Comparison of ENCODE assay signal across 8 mouse cellular contexts in the genomic region with DNA sequence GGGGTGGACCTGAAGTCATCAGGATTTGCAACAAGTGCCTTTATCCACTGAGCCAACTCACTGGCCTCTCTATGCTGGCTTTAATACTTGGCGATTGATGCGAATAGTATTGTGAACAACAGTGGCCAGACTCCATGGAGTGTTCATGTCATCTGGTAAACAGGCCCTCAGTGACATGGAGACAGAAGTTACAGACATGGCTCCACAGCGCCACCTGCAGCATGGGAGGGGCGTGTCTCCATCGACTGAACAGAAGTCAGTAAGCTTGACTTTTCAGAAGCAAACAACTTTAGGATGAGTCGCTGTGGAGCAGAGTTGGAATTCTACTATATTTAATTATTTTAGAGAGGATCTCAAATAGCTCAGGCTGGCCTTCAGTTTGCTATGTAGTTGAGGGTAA.
A peak's percentile ranks its signal among the peaks of the same experiment; 100 is the strongest.
DNase-seq lines count a peak whose midpoint lies in the region; ATAC-seq and TF ChIP-seq lines count a peak whose summit lies in the region.

No protein-coding gene starts in this region.

- no peak overlapping the region for H3K9ac ChIP-seq in forebrain, embryonic 11.5 days (ENCODE audit: low read length)
- H3K9ac ChIP-seq in forebrain, embryonic 16.5 days (replicated peaks; ENCODE audit: low read depth, low read length), result no peak overlapping the region
- no peak overlapping the region for H3K9ac ChIP-seq in lung, embryonic 14.5 days

- H3K36me3 ChIP-seq in forebrain, embryonic 11.5 days (ENCODE audit: control insufficient read depth, insufficient read depth, low read length), result no peaks in the 10 kb centered on the region
- H3K36me3 ChIP-seq in forebrain, embryonic 16.5 days (ENCODE audit: control insufficient read depth, insufficient read depth), result no peaks in the 10 kb centered on the region
- no peaks in the 10 kb centered on the region for H3K36me3 ChIP-seq in lung, embryonic 14.5 days (ENCODE audit: insufficient read depth)
- no peaks in the 10 kb centered on the region for H3K36me3 ChIP-seq in limb, embryonic 10.5 days
- H3K36me3 ChIP-seq in testis, adult 2 months (ENCODE audit: control insufficient read depth, insufficient read depth, low read length), result no peaks in the 10 kb centered on the region

- H3K4me3 ChIP-seq in forebrain, embryonic 11.5 days (ENCODE audit: low read depth, low read length), result no peak overlapping the region
- no peak overlapping the region for H3K4me3 ChIP-seq in forebrain, embryonic 16.5 days (replicated peaks; ENCODE audit: low read length)
- no peak overlapping the region for H3K4me3 ChIP-seq in lung, embryonic 14.5 days (ENCODE audit: low read depth, low read length)
- H3K4me3 ChIP-seq in bone marrow, adult 2 months (replicated peaks; ENCODE audit: control insufficient read depth, low read depth, low read length), result no peak overlapping the region
- H3K4me3 ChIP-seq in limb, embryonic 10.5 days, result no peak overlapping the region
- H3K4me3 ChIP-seq in testis, adult 2 months (ENCODE audit: control insufficient read depth, low read depth, low read length), result no peak overlapping the region

- no peak overlapping the region for H3K4me2 ChIP-seq in forebrain, embryonic 11.5 days (ENCODE audit: low read depth, low read length, severe bottlenecking)
- no peak overlapping the region for H3K4me2 ChIP-seq in forebrain, embryonic 16.5 days (ENCODE audit: low read length)
- no peak overlapping the region for H3K4me2 ChIP-seq in lung, embryonic 14.5 days

- 73% methylated on average over 6 of the region's 6 CpGs for WGBS in forebrain, embryonic 11.5 days
- WGBS in forebrain, embryonic 16.5 days, result 73% methylated on average over 6 of the region's 6 CpGs
- 67% methylated on average over 6 of the region's 6 CpGs for WGBS in lung, embryonic 14.5 days
- 68% methylated on average over 6 of the region's 6 CpGs for WGBS in bone marrow, adult 2 months
- 62% methylated on average over 6 of the region's 6 CpGs for WGBS in limb, embryonic 10.5 days

- peak; percentile 61 for DNase-seq in forebrain, embryonic 11.5 days (ENCODE audit: low spot score)
- DNase-seq in lung, embryonic 14.5 days, result peak; percentile 23
- no peak for DNase-seq in lung, adult 18-20 months
- peak; percentile 53 for DNase-seq in limb, embryonic 10.5 days (ENCODE audit: low spot score)

- no peaks in the 10 kb centered on the region for H3K4me1 ChIP-seq in forebrain, embryonic 11.5 days (replicated peaks; ENCODE audit: control insufficient read depth, insufficient read depth, low read length)
- no peaks in the 10 kb centered on the region for H3K4me1 ChIP-seq in forebrain, embryonic 16.5 days (replicated peaks; ENCODE audit: control insufficient read depth, insufficient read depth, low read length)
- no peaks in the 10 kb centered on the region for H3K4me1 ChIP-seq in lung, embryonic 14.5 days (ENCODE audit: insufficient read depth)
- no peaks in the 10 kb centered on the region for H3K4me1 ChIP-seq in bone marrow, adult 2 months (ENCODE audit: control insufficient read depth, insufficient read depth, low read length)
- peaks cover 4% of the 10 kb centered on the region for H3K4me1 ChIP-seq in limb, embryonic 10.5 days
- H3K4me1 ChIP-seq in testis, adult 2 months (ENCODE audit: control insufficient read depth, insufficient read depth, low read length), result peaks cover 5% of the 10 kb centered on the region

- H3K9me3 ChIP-seq in forebrain, embryonic 11.5 days (ENCODE audit: control insufficient read depth, low read length), result no peaks in the 10 kb centered on the region
- no peaks in the 10 kb centered on the region for H3K9me3 ChIP-seq in forebrain, embryonic 16.5 days (ENCODE audit: control insufficient read depth, low read length)
- no peaks in the 10 kb centered on the region for H3K9me3 ChIP-seq in lung, embryonic 14.5 days (ENCODE audit: low read depth, low read length)
- H3K9me3 ChIP-seq in limb, embryonic 10.5 days (replicated peaks), result no peaks in the 10 kb centered on the region

- no peak for TF ChIP-seq POLR2A in bone marrow, adult 2 months (IDR thresholded peaks at IDR 0.05; ENCODE audit: borderline replicate concordance, control insufficient read depth, low read depth, low read length)
- TF ChIP-seq POLR2A in testis, adult 2 months (IDR thresholded peaks at IDR 0.05; ENCODE audit: control insufficient read depth, low read depth, low read length), result no peak

- peak; percentile 53 for TF ChIP-seq CTCF in lung, embryonic 14.5 days (IDR thresholded peaks at IDR 0.05; ENCODE audit: low read depth)
- peak; percentile 74 for TF ChIP-seq CTCF in bone marrow, adult 2 months (IDR thresholded peaks at IDR 0.05; ENCODE audit: control insufficient read depth, insufficient read depth, low read length)
- TF ChIP-seq CTCF in testis, adult 2 months (IDR thresholded peaks at IDR 0.05; ENCODE audit: control insufficient read depth, insufficient read depth, insufficient replicate concordance, low read depth, low read length), result peak; percentile 91; the same call in 1 of the 2 replicates

- H3K27me3 ChIP-seq in forebrain, embryonic 11.5 days (ENCODE audit: control insufficient read depth, insufficient read depth, low read length), result no peaks in the 10 kb centered on the region
- H3K27me3 ChIP-seq in forebrain, embryonic 16.5 days (replicated peaks; ENCODE audit: control insufficient read depth, insufficient read depth, low read length), result no peaks in the 10 kb centered on the region
- H3K27me3 ChIP-seq in lung, embryonic 14.5 days (ENCODE audit: insufficient read depth, low read length), result no peaks in the 10 kb centered on the region
- no peaks in the 10 kb centered on the region for H3K27me3 ChIP-seq in limb, embryonic 10.5 days (ENCODE audit: low read depth, poor library complexity, severe bottlenecking)
- no peaks in the 10 kb centered on the region for H3K27me3 ChIP-seq in testis, adult 2 months (ENCODE audit: control insufficient read depth, insufficient read depth, low read length)

- no peak for ATAC-seq in forebrain, embryonic 11.5 days (replicated peaks; ENCODE audit: low FRiP score)
- no peak for ATAC-seq in forebrain, embryonic 16.5 days
- no peak for ATAC-seq in lung, embryonic 14.5 days (ENCODE audit: insufficient read depth)
- ATAC-seq in erythroblast, adult 5-6 weeks (replicated peaks; ENCODE audit: low FRiP score, poor library complexity, severe bottlenecking), result no peak; the same call in 1 of the 2 replicates

- H3K27ac ChIP-seq in forebrain, embryonic 11.5 days (ENCODE audit: low read depth, low read length), result no peak overlapping the region
- H3K27ac ChIP-seq in forebrain, embryonic 16.5 days (ENCODE audit: low read length), result no peak overlapping the region
- no peak overlapping the region for H3K27ac ChIP-seq in lung, embryonic 14.5 days (ENCODE audit: low read depth)
- H3K27ac ChIP-seq in bone marrow, adult 2 months (ENCODE audit: control insufficient read depth, insufficient read depth, low read depth, low read length, poor library complexity), result no peak overlapping the region
- no peak overlapping the region for H3K27ac ChIP-seq in limb, embryonic 10.5 days
- H3K27ac ChIP-seq in testis, adult 2 months (ENCODE audit: control insufficient read depth, insufficient read depth, low read depth, low read length), result no peak overlapping the region

Comparison
In these comparisons a context has a peak if more than half of its experiments do, and no peak if none do; other contexts are left out.
1. DNase-seq: peak in forebrain, embryonic 11.5 days (single experiment), lung, embryonic 14.5 days (single experiment) and limb, embryonic 10.5 days (single experiment); none in lung, adult 18-20 months (0 of 2).
2. Peak in every context shown above with its lines, with median percentiles within 50 percentile points of each other: CTCF ChIP-seq.